Mouse (Mus musculus) gonadal fat pad, adult 2 months (tissue): Measurements from ENCODE around the gene A930004D18Rik. TPM values are rescaled to one million over a fixed set of nuclear protein-coding genes. Genes with fewer than 3 reads are reported as not detected.
"Not testable (repeated sequence)": the region's sequence is repeated elsewhere in the genome, so short reads cannot be mapped to it uniquely, and the experiment has no call there.

ENCODE experiments used
- DNase-seq: peaks from one replicate; pipeline ENCODE4 v3.0.0-alpha.2; 2012; ENCODE audit warnings: low read depth
- polyA plus RNA-seq: library from polyadenylated mRNA; depleted of rRNA; stranded (reverse); fragments of >200 nt; gene quantifications from 2 replicates; pipeline ENCODE4 v1.2.3, GENCODE M21; 2012; rRNA removed

A930004D18Rik gene
- polyA plus RNA-seq, 1 experiment: 2.2 TPM

GRCm38 (mm10) chr2:18011226-18011625, 26.3 kb downstream of the A930004D18Rik start:
- DNase-seq: no peak

- DNase-seq: no peak
Observed at GRCm38 (mm10) chr2:18005137-18005536, 32.4 kb downstream of the A930004D18Rik start.

DNA sequence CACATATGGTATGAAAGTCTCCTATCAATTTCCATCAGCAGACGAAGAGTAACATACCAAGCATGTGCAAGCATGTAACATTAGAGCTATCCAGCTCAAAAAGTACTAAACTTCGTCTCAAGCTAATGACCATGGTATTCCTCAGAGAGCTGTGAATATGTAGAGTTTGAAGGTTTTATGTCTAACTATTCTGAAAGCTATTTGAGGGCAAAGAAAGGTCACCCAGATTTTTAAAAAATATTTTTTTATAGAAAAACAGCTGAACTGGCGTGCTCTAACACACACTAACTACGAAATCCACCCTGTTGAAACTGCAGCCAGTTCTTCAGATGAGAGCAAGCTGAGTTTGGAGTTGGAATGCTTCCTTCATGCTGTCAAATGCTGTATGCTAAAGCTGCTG, 33.3 kb downstream of the A930004D18Rik start:
- DNase-seq: no peak

DNA sequence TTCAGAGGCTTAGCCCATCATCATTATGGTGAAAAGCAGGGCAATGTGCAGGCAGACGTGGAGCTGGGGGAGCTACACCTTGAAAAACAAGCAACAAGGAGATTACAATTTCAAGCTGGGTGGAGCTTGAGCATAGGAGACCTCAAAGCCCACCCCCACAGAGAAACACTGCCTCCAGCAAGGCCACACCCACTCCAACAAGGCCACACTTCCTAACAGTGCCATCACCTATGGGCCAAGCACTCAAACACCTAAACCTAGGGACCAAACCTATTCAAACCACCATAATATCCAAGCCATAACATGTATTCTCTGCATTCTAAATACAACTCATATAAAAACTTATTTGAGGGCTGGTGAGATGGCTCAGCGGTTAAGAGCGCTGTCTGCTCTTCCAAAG, 35.2 kb downstream of the A930004D18Rik start:
- no peak for DNase-seq

- no peak for DNase-seq
Observed at GRCm38 (mm10) chr2:17996858-17997257, 40.7 kb downstream of the A930004D18Rik start, which contains the start of gene H2al2a. Gene H2al2a (minus strand): TSS chr2:17996958.

DNA sequence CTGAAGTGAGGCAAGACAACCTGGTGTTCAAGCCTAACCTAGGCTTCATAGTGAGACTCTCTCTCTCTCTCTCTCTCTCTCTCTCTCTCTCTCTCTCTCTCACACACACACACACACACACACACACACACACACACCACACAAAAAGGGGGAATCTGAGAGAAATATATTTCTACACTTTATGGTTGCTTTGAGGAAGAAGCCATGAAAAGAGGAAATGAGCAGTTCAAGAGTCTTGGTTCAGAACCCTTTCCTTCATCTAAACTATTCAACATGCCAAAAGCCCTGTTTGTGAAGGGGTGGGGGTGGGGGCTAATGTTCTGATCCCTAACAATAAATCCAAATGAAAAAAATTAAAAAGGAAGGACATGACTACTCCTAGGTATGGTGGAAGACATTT, 48.0 kb downstream of the A930004D18Rik start:
- no peak for DNase-seq

- no peak for DNase-seq
Observed at GRCm38 (mm10) chr2:17989115-17989514, 48.4 kb downstream of the A930004D18Rik start.

DNA sequence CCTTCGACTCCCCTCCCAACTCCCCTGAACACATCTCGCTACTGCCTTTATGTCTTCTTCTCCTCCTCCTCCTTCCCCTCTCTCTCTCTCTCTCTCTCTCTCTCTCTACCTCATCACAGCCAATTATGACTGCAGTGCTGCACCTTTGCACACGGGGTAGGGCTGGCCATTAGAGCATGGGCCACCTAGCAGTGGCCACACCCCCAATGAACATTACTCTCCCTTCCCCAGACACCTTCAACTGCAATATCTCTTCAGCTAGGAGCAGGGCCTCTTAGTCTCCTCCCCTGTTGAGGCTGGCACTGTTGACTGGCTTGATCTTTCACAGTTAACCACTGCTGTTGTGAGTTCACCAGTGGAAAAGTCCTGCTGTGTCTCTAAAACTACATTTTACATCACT, 50.8 kb downstream of the A930004D18Rik start:
- no peak for DNase-seq

- no peak for DNase-seq
Observed at GRCm38 (mm10) chr2:17984774-17985173, 52.8 kb downstream of the A930004D18Rik start.

GRCm38 (mm10) chr2:17982747-17983146, 54.8 kb downstream of the A930004D18Rik start:
- no peak for DNase-seq

DNA sequence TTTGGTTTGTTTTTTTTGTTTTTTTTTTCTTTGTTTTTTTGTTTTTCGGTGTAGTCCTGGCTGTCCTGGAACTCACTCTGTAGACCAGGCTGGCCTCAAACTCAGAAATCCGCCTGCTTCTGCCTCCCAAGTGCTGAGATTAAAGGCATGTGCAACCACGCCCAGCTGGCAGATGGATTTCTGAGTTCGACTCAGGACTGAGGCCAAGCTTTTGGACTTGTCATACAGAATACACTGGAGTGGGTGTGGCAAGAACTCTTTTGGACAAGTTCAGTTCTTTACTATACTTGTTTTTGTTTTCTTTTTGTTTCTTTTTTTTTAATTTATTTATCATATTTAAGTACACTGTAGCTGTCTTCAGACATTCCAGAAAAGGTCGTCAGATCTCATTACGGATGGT, 58.8 kb downstream of the A930004D18Rik start:
- DNase-seq: no peak

DNA sequence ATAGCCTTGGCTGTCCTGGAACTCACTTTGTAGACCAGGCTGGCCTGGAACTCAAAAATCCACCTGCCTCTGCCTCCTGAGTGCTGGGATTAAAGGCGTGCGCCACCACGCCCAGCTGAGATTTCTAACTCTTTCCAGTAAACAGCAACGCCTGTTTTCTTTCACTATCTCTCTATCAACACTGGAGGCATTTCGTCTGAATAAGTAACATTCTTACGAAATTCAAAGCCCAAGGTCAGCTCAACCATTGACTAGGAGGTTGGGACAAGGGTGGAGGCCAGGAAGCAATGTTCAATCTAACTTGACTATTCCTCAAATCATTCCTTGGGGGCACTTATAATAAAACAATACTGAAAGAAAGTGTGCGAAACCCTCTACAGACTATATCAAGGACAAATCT, 59.3 kb downstream of the A930004D18Rik start:
- not testable (repeated sequence) for DNase-seq

- DNase-seq: not testable (repeated sequence)
Observed at GRCm38 (mm10) chr2:17977645-17978044, 59.9 kb downstream of the A930004D18Rik start.

DNA sequence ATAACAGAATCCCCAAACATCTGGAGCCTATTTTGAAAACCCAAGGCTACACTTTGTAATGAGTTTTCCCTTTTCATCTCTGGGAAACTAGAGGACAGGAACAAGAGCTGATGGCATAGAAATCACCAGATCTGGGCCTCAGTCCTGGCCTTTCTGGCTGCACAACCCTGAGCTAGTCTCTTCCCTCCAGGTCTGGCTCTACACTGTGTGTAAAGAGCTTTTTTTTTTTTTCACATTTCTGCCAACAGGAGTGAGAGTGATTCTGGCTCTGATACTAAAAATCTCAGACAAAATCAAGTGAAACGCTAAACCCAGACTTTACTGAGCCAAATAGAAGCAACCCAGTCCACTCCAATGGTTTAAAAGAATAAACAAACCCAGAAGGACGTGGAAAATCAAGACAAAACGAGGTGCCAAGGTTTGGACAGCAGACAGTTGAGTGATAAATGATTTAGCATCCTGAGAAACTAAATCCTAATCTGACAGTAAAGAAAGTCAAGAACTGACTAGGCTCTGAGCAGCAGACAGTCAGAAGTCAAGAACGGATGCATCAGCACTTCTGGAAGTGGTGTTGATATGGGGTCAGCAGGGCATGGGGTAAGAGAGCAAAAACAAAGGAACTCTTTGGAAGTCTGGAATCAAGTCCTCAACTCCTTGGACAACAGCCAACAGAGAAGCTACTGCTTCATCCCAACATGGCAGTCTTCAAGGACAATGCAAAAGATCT, 61.8 kb downstream of the A930004D18Rik start:
- no peak for DNase-seq

Other genes with a start within 250 kb of the A930004D18Rik start
- gene H2al2a, start 40.8 kb downstream of the A930004D18Rik start, polyA plus RNA-seq: 2.8 and 4.0 TPM in 2 replicates
- gene Skida1, start 11.3 kb upstream of the A930004D18Rik start, polyA plus RNA-seq: 0.72 and 0.73 TPM in 2 replicates
- 26.1 and 30.9 TPM in 2 replicates for gene Mllt10, start 17.5 kb upstream of the A930004D18Rik start, polyA plus RNA-seq